Mouse (Mus musculus) layer of hippocampus, postnatal 10 days (tissue): ENCODE results near the gene Ace3. TPM values are rescaled to one million over a fixed set of nuclear protein-coding genes. Genes with fewer than 3 reads are reported as not detected.
A peak's percentile ranks its signal among the peaks of the same experiment; 100 is the strongest.

Experiments used
- DNase-seq, 2 experiments: peaks; one replicate each; pipeline ENCODE4 v3.0.0; 2021; ENCODE audit warnings: low spot score in 2 of 2
- total RNA-seq, 2 experiments: library from RNA; stranded (reverse); gene quantifications; 2 replicates each; pipeline ENCODE4 v1.2.3; 2021

The Ace3 gene
- total RNA-seq, 2 experiments from 2014 or later = not detected

- peak; percentile 99 to 100 for DNase-seq
Observed at GRCm38 (mm10) chr11:106036548-106037417, 42.3 kb downstream of the Ace3 start, which contains the start of gene Dcaf7. Gene Dcaf7, plus strand, starts transcription at chr11:106036872.

GRCm38 (mm10) chr11:106037418-106037751, 42.9 kb downstream of the Ace3 start:
- DNase-seq = peak; percentile 69 to 76

GRCm38 (mm10) chr11:106044349-106044748, 49.9 kb downstream of the Ace3 start:
- DNase-seq = no peak

- DNase-seq = no peak
Observed at GRCm38 (mm10) chr11:106045256-106045655, 50.8 kb downstream of the Ace3 start.

GRCm38 (mm10) chr11:106045780-106046179, 51.3 kb downstream of the Ace3 start:
- no peak for DNase-seq

- DNase-seq = no peak
Observed at GRCm38 (mm10) chr11:106046584-106046983, 52.1 kb downstream of the Ace3 start.

GRCm38 (mm10) chr11:106053921-106054320, 59.4 kb downstream of the Ace3 start:
- DNase-seq = no peak

- no peak for DNase-seq
Observed at GRCm38 (mm10) chr11:106054600-106054999, 60.1 kb downstream of the Ace3 start.

Other genes starting within 250 kb of the Ace3 start
- gene Cyb561, start 41.3 kb upstream of the Ace3 start, total RNA-seq = 10 to 100 TPM; 31.6 to 42.5 TPM
- gene Ace, start 26.7 kb upstream of the Ace3 start, total RNA-seq = 10 to 100 TPM; 11.1 to 12.6 TPM
- gene Kcnh6, start 13.4 kb downstream of the Ace3 start, total RNA-seq = under 1 TPM; 0.76 to 0.82 TPM
- gene Dcaf7, start 42.2 kb downstream of the Ace3 start, total RNA-seq = 100 to 1,000 TPM; 184 to 190 TPM
- 10 to 100 TPM; 15.1 to 15.2 TPM for gene Taco1, start 71.4 kb downstream of the Ace3 start, total RNA-seq
- gene Map3k3, start 89.9 kb downstream of the Ace3 start, total RNA-seq = 10 to 100 TPM; 26.7 to 27.7 TPM
- not detected for gene Gm10840, start 166.2 kb downstream of the Ace3 start, total RNA-seq
- 100 to 1,000 TPM; 100 to 112 TPM for gene Limd2, start 166.2 kb downstream of the Ace3 start, total RNA-seq
- 10 to 100 TPM; 28.8 to 32.3 TPM for gene Strada, start 207.5 kb downstream of the Ace3 start, total RNA-seq
- 100 to 1,000 TPM; 101 to 102 TPM for gene Ccdc47, start 221.7 kb downstream of the Ace3 start, total RNA-seq
- 10 to 100 TPM; 70.6 to 80.4 TPM for gene Ddx42, start 222.3 kb downstream of the Ace3 start, total RNA-seq